Mouse (Mus musculus) cerebellum, adult 18-20 months (tissue): Measurements from ENCODE around the gene Pym1.

Source experiments
- DNase-seq, 2 experiments: peaks; one replicate each; pipeline ENCODE4 v3.0.0; 2021

Gene Pym1

DNA sequence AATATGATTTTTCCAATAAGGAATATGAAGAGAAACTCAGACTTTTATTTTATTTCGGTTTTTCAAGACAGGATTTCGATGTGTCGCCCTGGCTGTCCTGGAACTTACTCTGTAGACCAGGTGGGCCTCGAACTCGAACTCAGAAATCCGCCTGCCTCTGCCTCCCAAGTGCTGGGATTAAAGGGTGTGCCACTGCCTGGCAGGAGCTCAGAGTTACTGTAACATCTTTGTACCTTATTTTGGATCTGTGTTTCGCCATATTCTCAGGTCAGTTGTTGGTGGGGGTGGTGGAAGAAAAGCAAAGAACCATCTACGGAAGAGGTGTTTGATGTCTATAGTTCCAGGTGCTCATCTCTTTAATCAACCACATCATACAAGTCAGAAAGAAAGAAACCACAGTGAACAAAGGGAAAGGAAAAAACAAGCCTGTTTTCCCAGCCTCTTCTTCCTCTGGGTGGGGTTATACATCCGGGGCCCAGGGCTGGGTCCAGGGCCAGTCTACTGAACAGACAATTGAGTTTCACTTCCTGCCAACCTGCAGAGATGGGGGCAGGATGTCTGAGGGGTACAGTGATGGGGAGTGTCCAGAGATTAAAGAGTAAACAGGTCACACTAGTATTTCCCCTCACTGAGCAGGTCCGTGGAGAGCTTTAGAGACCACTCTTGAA is 1.6 kb upstream of the Pym1 start:
- no peak for DNase-seq

DNA sequence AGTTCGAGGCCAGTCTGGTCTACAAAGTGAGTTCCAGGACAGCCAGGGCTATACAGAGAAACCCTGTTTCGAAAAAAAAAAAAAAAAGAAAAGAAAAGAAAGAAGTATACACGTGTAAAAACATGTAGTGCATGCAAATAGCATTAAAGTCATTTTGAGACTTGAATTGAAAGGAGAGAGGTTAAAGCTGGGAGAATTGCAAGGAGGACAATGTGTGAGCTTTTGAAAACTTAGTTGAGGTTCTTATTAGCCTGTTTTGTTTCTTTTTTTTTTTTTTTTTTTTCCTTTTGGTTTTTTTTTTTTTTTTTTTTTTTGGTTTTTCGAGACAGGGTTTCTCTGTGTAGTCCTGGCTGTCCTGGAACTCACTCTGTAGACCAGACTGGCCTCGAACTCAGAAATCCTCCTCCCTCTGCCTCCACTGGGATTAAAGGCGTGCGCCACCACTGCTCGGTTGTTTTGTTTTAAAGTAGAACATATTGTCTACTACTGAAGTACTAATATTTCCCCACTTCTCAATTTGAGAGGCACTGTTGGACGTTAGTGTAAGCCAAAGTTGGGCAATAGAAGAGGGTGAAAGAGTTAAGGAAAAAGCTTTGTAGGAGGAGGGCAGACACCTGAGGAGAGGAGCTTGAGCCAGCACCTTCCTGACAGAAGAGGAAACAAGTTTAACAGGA is 580 bp upstream of the Pym1 start:
- no peak for DNase-seq

DNA sequence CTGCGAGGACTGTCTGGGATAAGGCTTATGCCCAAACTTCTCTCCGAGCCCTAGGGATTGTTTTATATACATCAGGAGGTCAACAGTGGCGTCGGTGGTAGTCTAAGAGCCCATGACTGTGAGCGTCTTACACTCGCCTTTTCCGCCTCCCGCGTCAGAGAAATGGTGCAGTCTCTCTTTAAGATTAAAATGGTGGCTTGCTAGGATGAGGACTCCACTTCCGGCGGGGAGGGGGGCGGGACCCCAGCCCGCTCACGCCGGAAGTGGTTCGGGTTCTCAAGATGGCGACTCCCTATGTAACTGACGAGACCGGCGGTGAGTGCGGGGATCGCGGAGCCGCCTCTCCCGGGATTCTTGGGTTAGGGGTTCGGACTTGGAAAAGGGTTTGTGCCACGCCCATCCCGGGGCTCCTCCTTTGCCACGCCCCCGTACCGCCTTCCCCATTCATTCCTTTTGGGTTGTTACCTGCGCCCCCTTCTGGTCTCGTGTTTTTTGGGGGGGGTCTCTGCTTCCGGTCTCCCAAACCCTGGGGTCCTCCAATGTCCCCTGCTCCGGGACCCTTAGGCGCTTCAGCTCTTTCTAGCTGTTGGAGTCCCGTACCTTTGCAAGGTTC is 669 bp downstream of the Pym1 start:
- peak; percentile 72 to 81 for DNase-seq

DNA sequence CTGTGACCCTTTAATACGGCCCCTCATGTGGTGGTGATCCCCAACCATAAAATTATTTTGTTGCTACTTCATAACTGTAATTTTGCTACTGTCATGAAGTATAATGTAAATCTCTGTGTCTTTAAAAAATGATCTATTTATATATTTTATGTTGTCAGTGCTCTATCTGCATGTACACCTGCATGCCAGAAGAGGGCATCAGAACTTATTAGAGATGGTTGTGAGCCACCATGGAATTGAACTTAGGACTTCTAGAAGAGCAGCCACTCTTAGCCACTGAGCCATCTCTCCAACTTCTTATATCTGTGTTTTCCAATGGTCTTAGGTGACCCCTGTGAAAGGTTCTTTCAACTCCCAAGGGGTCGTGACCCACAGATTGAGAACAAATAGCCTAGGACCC is 25.2 kb downstream of the Pym1 start:
- DNase-seq = no peak

DNA sequence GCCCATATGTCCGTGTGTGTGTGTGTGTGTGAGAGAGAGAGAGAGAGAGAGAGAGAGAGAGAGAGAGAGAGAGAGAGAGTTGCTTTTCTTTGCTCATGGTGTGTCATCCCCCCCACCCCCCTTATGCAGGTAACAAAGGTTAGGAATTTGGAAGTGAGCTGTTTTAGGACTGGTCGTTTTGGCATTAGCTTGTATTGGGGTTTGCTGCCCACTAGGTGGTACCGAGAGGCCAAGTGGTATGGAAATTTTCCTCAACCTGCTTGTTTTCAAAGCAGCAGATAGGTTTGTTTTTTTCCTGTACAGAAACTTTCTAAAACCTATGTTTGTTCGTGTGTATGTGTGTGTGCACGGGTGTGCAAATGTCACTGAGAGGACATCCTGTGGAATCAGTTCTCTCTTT is 26.0 kb downstream of the Pym1 start:
- DNase-seq = no peak

DNA sequence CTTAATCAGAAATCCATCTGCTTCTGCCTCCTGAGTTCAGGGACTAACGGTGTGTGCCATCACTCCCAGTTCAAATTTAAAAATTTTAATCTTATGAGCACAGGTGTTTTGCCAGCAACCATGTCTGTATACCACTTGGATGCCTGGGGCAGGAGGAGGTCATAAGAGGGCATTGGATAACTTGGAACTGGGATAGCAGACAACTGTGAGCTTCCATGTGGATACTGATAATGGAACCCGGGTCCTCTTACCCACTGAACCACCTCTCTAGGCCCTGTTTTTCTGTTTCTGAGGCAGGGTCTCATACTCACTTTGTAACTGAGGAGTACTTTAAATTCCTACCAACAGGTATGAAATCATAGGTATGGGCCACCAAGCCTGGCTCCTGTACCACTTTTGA is 30.8 kb downstream of the Pym1 start:
- no peak for DNase-seq

DNA sequence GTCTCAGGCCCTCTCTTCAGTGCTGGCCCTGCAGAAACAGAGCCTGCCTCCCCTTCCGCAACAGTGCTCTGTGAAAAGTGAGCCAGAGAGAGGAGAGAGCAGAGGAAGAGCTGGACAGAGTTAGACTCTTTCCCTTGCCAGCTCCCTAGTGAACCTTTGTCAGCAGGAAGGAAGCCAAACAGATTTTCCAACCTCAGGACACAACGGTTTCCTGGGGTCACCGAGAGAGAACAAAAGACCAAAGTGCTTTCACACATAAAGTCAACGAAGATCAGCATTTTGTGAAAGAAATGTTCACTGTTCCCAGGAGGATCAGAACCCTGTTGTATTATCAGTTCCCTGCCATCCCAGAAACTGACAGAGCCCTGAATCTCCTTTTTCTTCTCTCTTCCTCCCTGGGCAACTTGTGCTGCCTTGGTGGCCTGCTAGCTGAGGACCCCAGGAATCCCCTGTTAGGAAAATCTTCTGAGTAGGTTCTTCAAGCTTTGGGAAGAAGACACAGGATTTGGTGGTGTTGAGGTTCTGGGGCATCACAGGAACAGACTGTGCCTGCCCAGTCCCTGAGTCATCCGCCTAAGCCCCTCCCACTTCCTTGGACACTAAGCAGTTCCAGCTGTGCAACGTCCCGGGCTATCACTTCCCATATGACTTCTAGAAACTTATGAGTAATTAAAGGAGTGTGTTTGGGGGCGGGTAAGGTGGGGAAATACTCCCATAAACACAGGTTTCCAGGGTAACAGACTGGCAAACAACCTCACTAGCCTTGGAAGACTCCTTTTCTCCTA is 31.5 kb downstream of the Pym1 start:
- DNase-seq = no peak

DNA sequence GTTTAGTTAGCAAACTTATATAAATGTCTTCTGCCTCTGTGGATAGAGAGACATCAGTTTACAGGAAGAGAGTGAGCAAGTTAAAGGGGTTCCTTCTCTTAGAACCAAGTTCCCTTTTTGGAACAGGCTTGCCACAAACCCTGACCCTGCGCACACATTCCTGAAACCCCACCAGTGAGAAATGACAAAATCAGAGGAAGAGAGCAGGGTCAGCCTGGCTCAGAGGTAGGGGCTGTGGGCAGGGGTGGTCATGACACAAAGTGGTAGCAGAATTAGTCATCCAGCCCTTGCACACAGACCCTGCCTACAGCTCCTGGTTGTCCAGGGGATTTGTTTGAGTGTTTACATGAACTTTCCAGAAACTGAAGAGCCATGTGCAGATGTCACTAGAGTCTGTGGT is 32.5 kb downstream of the Pym1 start:
- DNase-seq = no peak

DNA sequence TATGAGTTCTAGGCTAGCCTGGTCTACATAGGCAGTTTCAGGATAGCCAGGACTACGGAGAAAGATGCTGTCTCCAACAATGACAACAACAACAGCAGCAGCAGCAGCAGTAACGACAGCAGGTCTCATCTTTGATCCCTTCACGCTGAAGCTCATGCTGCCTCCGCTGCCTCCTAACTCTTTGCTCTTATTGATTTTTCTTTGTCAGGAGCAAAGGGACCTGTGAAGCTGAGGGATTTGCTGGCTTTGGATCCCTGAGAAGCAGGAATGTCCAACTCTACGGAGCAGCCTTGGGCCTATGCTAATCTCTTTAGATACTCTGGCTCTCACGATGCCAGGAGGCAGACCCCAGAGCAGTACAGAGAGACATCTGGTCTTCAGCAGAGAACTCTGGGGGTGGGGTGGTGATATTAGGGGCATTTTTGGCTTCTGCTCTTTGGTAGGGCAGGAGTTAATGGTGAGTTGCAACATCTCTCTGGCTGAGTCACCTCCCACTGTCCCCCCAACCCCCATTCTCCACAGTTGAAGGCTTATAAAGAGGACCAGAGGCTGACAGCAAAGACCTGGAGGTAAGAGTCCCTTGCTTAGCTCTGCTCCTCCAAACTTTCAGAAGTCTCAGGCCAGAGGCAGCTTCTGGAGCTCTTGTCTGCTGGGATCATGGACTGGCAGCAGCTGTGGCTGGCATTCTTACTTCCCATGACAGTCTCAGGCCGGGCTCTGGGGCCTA is 42.9 kb downstream of the Pym1 start, which contains the start of gene Mmp19:
Mmp19 (plus strand) TSS at position 513 of the 727 bp plus-strand sequence.
- DNase-seq = no peak

DNA sequence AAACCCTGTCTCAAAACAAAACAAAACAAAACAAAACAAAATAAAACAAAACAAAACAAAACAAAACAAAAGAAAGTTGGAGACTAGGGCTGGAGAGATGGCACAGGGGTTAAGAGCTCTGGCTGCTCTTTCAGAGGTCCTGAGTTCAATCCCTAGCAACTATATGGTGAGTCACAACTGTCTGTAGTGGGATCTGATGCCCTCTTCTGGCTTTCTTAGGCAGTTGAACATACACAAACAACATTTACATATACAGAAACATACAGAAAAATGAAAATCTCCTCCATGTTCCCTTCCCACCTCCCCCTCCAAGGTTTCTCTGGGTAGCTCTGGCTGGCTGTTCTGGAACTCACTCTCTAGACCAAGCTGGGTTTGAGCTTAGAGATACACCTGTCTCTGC is 44.4 kb downstream of the Pym1 start:
- no peak for DNase-seq

DNA sequence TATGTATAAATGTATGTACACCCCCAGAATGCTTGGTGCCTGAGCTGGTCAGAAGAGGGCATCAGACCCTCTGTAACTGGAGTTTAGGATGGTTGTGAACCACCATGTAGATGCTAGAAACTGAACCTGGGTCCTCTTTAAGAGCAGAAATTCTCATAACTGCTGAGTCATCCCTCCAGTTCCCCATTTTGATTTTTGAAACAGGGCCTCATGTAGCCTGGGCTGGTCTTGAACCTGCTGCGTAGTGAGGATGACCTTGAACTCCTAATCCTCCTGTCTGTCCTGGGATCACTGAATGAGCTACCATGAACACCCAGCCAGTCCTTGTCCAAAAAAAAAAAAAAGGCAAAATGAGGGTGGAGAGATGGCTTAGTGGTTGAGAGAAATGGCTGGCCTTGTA is 45.6 kb downstream of the Pym1 start:
- no peak for DNase-seq

DNA sequence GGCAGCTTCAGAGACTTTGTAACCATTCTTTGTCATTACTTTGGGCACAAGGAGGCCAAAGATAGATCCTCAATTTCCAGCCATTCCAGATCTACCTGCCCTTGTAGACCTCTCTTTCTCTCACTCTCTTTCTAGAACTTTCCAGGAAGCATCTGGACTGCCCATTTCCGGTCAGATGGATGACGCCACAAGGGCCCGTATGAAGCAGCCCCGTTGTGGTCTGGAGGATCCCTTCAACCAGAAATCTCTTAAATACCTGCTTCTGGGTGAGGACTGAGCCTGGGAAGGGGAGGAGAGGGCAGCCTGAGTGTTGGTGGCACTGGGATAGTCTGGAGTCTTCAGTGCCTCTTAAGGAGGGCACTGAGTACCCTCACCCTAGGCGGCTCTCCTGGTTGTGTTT is 46.7 kb downstream of the Pym1 start:
- no peak for DNase-seq

DNA sequence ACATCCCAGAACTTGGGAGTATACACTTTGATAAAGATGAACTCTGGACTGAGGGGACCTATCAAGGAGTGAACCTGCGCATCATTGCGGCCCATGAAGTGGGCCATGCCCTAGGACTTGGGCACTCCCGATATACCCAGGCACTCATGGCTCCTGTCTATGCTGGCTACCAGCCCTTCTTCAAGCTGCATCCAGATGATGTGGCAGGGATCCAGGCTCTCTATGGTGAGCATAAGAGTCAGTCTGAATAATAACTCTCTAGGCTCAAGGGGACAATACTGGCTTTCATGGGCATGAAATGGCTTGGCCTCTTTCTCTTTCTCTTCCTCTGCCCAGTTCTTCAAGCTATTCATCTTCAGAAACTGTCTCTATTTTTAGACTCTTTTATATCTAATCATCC is 47.9 kb downstream of the Pym1 start:
- peak in 1 of 2 experiments; percentile 13 for DNase-seq

DNA sequence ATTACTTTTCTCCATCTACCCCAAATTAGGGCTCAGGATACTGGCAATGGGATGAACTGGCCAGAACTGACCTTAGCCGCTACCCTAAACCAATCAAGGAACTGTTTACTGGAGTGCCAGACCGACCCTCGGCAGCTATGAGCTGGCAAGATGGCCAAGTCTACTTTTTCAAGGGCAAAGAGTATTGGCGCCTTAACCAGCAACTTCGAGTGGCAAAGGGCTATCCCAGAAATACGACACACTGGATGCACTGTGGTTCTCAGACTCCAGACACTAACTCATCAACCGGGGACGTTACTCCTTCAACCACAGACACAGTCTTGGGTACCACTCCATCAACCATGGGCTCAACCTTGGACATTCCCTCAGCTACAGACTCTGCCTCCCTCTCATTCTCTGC is 51.0 kb downstream of the Pym1 start:
- no peak for DNase-seq

DNA sequence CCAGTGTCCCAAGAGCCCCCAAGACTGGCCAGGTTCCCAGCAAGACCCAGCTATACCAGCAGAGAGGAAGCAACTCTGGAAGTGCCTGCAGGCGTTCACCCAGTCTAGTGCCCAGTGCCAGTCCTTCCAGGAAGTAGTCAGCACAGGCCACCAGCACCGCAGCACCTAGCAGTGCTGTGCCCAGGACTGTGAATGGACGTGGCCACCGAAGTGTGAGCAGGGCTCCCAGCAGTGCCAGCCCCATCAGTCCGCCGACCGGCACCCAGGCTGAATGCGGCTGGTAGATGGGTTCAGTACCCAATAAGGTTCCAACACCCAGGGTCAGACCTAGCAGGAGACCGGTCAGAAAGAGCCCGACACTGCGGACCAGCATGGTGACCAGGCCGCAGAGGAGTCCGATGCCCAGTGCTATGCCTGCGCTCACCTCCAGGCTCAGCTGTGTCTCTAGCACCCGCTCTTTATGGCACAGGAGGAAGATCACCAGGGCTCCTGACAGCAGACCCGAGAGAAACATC is 54.3 kb downstream of the Pym1 start:
- no peak for DNase-seq

DNA sequence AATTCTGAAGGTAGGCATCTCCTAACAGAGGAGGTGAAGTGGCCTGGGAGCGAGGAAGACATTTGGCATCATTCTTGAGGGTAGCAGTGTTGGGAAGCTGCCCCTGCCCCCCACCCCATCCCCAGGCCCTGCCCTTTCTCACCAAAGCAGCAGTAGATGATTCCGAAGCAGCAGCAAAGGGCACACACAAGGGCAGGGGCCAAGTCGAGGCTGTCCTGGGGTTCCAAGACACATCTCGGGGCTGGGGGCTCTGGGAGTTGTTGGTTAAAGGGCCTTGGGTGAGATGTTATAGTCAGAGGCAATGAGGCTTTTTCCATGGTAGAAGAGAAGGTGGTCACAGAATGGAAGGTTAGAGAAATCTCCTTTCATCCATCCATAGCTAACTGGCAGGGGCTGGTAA is 55.3 kb downstream of the Pym1 start:
- DNase-seq = no peak

DNA sequence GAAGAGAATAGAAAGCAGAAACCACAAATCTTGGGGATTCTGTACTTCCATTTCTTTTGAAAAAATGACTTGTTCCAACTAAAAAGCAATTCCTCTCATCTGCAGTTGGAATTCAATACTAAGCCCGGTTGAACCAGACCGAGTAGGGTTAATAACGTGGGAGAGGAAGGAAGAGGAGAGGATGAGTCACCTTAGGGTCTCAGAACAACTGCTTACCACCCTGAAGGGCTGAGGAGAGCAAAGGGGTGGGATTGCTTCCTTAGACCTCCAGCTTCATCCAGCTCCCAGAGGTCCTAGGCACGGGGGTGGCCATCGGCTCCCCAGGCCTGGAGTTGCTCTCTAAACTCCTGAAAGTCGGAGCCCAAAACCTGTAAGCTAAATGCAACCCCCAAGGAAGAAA is 55.7 kb downstream of the Pym1 start:
- no peak for DNase-seq

DNA sequence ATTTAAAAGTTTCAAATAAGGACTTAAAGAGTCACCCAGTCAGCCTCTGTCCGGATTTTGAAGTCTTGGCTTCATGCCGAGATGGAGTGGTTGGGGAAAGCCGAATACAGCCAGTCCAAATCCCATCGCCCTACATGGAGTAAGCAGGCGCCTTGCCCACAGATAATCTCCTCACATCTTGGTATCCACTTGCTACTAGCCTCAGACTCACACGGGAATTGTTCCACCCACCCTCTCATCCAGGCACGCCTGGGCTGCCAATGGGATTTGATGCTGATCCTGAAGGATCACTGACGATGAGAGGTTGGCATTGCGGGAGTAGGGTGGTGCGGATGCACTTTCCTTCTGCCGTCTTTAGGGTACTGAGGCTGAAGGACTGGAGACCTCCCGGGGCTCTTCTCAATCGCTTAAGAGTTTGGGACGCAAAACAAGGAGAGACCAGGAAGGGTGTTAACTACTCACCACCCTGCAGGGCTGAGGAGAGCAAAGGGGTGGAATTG is 56.1 kb downstream of the Pym1 start, which contains the start of gene Dnajc14:
Dnajc14 (plus strand) TSS at position 292 of the 500 bp plus-strand sequence.
- DNase-seq = peak; percentile 64 to 65

DNA sequence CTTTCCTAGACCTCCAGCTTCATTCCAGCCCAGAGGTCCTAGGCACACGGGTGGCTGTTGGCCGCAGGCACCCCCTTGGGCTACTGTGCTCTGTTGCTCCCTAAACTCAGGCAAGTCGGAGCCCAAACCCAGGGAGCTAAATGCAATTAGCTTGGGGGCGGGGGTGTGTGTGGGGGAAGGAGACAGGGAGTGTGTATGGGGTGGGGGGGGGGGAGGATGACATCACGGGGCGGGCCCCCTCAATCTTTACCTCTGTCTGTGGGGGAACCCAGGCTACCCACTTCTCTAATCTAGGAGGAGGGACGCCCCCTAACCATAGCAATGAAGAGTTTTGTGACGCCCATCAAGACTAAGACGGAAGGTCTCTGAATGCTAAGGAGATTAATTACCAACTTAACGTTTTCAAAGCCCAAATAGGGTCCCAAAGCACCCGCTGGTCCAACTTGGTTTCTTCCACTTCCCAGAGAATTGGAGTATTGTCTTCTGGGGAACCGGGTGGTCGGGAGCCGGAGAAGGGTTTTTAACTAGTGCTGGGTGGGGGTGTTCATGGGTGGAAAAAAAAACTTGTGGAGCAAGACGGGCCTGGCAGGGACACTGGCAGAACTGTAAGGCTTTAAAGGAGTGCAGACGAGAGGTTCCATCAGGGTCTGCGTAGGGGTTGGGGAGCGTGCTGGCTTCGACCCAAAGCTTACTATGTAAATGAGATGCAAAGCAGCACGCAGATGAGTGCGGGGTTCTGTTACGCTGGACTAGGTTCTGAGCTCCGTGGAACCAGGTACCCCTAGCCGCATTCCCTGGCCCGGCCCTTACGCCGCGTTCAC is 56.8 kb downstream of the Pym1 start, which contains the start of gene Tmem198b:
Tmem198b (minus strand) TSS at position 100 of the 821 bp plus-strand sequence.
- DNase-seq = peak; percentile 61 to 63

DNA sequence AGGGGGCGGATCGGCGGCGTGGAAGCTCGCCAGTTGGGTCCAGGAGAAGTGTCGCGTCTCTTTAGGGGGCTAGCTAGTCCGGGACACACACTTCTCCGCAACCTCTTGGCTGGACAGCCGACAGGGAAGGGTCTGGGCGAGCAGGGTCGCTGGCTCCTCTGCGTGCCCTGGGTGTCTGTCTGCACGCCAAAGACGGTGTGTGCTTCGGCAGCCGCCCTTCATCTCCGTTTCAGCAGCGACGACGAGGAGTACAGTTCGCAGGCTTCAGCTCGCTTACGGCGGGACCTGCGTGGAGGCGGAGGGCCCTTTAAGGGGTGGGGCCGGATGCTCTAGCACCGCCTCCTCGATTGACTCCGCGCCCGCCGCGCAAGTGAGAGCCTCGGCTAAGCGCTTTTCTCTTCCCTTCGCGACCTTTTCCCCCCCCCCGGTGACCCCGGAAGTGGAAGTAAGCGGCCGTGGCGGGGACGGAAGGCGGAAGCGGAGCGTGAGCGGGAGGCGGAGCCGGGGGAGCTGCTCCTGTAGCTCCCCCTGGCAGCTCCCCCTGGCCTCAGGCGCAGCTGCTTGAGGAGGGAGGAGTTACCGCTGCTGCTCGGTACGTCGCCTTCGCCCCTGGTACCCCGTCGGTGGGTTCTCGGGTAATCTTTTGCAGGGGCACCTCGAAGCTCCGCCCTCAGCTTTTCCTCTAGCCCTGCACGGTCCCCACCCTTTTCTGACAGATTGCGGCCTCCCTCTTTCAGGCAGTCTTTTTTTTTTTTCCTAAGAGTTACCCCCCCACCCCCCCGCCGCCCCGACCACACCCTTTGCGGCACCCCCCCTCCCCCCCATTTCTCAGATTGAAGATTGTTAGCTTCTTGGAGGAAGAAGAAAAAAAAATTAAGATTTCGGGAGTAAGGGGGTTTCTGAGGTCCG is 57.7 kb downstream of the Pym1 start:
- DNase-seq = peak; percentile 94 to 97
